Mouse (Mus musculus): ENCODE measurements around the gene Ttc5.

GRCm38 (mm10) chr14:50758416-50759085 lies 26.8 kb downstream of the Ttc5 start:
- TF ChIP-seq RAD21 (IDR thresholded peaks at IDR 0.05; ENCODE audit: low read depth, low read length) (no peak), JUND (conservative IDR thresholded peaks at IDR 0.05; ENCODE audit: low read depth, low read length) (no peak), CTCF (conservative IDR thresholded peaks at IDR 0.05 in 1 of 2, IDR thresholded peaks at IDR 0.05 in 1 of 2; ENCODE audit: low read depth in 2 of 2, low read length in 2 of 2) (no peak), ZKSCAN1 (IDR thresholded peaks at IDR 0.05; ENCODE audit: borderline replicate concordance, low read depth, low read length) (no peak), TCF12 (IDR thresholded peaks at IDR 0.05; ENCODE audit: low read depth, low read length) (no peak), MYC (IDR thresholded peaks at IDR 0.05; ENCODE audit: low read depth, low read length) (no peak), E2F4 (IDR thresholded peaks at IDR 0.05; ENCODE audit: insufficient replicate concordance, low read depth, low read length) (no peak), RCOR1 (conservative IDR thresholded peaks at IDR 0.05; ENCODE audit: low read depth, low read length) (no peak), MAFK (IDR thresholded peaks at IDR 0.05; ENCODE audit: insufficient replicate concordance, low read length) (no peak), NELFE (IDR thresholded peaks at IDR 0.05; ENCODE audit: low read depth, low read length) (no peak)
